Mouse (Mus musculus) mouse trophoblast stem cell (cell line): ENCODE measurements around the gene Fmn2.

Experiments used
- in situ Hi-C, 2 experiments: fragments of 300-500 bp; cut with MseI, MboI; formaldehyde crosslinking; loops; 2 replicates in 1 of 2; 3 replicates in 1 of 2; pipeline ENCODE4 v1.15.1; 2025

The Fmn2 gene

DNA sequence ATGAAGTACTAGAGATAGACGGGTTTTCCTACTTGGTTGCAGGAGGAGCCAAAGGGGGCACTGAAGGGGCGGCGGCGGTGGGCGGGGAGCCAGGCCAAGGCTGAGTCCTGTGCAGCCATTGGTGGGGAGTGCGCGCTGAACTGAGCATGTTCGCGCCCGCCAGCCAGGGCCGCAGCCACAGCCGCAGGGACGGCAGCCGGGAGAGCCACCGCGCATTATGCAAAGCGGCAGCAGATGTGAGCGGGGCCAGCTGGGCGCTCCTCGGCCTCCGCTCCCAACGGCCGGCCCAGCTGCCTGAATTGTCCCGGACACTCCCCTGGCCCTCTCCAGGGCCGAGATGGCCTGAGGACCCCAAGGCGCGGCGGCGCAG, at the start of gene Fmn2:
TSS of gene Fmn2 (plus strand) at position 165 of the 370 bp plus-strand sequence.
- in situ Hi-C loops, result no loop called here

DNA sequence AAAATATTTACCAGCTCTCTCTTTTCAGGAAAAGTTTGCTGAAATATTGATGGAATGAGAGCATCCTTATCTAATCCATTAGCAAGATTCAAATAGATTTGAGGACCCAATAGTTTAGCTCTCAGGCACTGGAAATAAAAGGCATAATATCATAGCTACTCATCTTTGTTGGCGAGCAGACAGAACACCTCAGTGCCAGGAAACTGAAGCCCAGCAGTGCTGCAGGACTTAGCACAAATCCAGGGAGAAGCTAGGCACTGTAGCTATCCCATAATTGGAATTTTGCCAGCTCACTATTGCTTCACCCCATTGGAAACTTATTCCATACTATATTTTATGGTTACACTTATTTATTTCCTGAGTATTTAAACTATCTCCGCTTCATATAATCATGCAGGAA, 46.5 kb upstream of the Fmn2 start:
- in situ Hi-C loops, result loop anchor here in 1 of 2 experiments (25.0 kb wide), 1 partner anchor 993 kb away; no protein-coding TSS in a partner anchor

DNA sequence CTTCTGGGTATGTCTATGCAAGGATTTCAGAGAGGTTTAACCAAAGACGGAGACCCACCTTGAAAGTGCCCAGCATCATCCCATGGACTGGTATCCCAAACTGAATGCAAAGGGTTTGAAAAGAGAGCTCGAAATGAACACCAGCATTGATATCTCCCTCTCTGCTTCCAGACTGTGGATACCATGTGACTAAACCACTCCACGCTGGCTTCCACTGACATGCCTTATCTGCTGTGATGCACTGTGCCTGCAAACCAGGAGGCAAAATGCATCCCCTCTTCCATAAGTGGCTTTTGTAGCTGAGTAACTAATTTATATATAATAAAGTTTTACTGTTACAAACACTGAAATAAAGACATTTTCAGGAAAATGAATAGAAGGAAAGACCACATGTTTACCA, 36.2 kb upstream of the Fmn2 start:
- in situ Hi-C loops, result loop anchor here in 1 of 2 experiments (25.0 kb wide), 1 partner anchor 1003 kb away; no protein-coding TSS in a partner anchor

DNA sequence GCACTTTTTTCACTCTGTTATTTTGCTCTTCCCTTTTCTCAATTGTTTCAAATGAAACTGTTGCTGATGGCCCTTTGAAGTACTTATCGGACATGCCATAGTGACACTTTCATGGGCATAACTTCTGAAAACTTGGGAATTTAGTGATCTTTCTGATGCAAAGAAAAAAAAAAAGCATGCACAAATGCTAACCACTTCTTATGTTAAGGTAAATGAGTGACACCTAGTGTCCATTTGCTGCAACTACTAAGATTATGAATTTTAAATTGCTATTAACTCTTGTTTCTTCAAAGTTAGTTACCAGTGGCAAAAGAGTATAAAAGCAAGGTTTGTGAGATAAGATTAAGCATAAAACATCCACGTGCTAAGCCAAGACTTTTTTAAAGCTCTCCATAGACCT, 35.4 kb upstream of the Fmn2 start:
- in situ Hi-C loops, result loop anchor here in 1 of 2 experiments (25.0 kb wide), 1 partner anchor 1004 kb away; no protein-coding TSS in a partner anchor

DNA sequence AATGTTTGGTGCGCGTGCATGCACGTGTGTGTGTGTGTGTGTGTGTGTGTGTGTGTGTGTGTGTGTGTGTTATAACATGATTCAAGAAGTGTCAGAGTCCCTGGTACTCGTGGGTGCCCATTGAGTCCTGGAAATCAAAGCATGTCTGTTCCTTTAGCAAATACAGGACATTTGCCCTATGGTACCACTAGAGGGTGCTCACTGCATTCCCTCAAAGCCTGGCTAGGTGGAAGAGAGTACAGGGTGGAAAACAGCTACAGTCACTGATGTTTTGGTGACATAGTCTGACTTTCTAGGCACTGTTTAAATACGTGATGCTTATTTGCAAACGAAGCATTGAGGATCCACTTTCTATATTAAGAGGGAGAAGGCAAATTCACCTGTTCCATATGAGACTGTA, 31.9 kb upstream of the Fmn2 start:
- in situ Hi-C loops, result loop anchor here (5.0 to 25.0 kb wide), 3 partner anchors 75 to 1007 kb away; no protein-coding TSS in a partner anchor

DNA sequence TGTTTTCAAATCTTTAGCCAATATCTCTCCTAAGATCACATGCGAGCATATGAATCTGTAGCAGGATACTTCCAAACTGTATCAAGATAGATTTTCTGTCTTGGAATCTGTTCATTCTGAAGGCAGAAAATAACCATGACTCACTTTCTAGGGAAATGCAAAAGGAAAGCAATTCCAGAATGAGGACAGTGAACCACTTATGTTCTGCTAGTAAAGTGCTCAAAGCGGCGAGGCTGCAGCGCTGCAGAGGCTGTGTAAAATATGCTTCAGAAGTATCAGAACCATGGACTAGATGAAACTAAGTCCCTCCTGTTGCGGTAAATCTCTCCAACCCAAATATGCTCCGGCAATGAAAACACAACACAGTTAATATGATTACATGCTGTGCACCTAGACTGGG, 19.1 kb upstream of the Fmn2 start:
- in situ Hi-C loops, result no loop called here

DNA sequence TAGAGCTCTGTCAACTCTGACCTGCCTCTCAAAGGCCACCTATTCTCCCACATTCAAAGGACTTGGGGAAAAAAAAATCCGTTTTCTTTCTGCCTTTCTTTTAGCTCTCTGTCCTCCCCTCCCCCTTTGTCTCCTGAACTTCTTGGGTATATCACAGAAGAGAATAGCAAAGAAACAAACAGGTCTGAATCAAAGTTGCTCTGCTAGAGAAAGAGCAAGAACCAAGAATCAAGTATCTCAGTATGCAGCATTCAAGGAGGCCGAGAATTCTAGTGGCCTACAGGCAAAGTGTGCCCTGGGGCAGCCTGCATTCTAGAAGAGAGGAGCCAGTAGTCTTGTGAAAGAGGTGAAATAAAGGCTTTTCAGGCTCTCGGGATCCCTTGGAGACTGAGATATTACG, 1.6 kb upstream of the Fmn2 start:
- in situ Hi-C loops, result no loop called here

DNA sequence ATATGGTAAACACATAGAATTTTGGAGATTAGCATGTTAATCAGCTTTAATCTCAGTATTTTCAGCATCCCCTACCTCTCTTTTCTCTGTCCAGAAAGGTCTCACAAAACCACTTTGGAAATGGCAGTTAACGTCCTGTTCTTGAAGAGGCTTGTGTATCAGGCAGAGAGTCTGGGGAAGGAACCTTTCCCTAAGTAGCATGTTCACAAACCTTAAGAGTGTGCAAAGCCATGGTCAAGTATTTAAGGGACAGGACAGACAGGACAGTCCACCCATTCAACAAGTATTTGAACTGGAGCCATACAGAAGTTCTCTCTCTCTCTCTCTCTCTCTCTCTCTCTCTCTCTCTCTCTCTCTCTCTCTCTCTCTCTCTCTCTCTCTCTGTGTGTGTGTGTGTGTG, 614 bp upstream of the Fmn2 start:
- in situ Hi-C loops, result no loop called here

DNA sequence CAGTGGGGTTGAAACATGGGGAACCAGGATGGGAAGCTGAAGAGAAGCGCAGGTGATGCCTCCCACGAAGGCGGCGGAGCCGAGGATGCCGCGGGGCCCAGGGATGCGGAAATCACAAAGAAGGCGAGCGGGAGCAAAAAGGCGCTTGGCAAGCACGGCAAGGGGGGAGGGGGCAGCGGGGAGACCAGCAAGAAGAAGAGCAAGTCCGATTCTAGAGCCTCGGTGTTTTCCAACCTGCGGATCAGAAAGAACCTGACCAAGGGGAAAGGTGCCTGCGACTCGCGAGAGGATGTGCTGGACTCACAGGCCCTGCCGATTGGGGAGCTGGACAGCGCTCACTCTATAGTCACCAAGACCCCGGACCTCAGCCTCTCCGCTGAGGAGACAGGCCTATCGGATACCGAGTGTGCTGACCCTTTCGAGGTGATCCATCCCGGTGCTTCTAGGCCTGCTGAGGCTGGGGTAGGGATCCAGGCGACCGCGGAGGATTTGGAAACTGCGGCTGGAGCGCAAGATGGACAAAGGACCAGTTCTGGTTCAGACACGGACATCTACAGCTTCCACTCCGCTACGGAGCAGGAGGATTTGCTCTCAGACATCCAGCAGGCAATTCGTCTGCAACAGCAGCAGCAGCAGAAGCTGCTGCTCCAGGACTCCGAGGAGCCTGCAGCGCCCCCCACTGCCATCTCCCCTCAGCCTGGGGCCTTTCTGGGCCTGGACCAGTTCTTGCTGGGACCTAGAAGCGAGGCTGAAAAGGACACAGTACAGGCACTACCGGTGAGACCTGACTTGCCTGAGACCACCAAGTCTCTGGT, 613 bp downstream of the Fmn2 start:
- in situ Hi-C loops, result no loop called here

DNA sequence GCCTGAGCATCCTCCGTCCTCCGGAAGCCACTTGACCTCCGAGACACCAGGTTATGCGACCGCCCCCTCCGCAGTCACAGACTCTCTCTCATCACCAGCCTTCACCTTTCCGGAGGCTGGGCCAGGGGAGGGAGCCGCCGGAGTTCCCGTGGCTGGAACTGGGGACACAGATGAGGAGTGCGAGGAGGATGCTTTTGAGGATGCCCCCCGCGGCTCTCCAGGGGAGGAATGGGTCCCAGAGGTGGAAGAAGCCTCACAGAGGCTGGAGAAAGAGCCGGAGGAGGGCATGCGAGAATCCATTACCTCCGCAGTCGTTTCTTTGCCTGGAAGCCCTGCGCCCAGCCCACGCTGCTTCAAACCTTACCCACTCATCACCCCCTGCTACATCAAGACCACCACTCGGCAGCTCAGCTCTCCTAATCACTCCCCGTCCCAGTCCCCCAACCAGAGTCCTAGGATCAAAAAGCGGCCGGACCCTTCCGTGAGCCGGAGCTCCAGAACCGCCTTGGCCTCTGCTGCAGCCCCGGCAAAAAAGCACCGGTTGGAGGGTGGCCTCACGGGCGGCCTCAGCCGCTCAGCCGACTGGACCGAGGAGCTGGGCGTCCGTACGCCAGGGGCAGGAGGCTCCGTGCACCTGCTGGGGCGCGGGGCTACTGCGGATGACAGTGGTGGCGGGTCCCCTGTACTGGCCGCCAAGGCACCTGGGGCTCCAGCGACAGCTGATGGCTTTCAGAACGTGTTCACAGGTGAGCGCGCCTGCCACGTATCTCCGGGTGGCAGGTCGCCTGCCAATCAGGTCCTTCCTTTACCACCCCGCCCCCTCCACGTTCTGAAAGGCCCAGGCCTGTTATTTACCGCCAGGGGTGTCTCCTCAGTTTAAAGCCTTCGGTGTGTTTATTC, 1.5 kb downstream of the Fmn2 start:
- in situ Hi-C loops, result no loop called here

DNA sequence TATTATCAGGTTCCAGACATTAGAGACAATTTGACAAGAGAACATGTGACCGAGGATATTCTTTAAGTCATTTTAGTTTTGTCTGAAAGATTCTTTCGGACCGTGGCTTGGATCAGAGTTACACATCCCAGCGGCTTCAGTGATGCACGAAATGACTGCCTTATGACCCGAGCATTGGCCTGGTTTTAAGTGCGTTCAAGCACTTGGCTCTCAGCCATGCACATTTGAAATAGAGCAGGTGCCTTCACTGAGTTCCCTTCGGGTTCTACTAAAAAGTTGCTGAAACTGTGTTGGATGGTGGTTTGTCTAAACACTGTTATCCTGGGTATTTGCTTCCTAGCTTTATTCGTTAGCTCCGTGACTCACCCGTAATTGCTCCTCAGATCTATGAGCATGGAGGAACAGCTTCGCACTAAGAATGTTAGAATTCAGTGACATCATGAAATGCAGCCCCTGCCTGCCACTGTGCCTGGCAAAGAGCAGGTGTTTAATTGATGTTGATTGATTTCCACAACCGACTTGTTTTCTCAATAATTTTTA, 7.0 kb downstream of the Fmn2 start:
- in situ Hi-C loops, result no loop called here

DNA sequence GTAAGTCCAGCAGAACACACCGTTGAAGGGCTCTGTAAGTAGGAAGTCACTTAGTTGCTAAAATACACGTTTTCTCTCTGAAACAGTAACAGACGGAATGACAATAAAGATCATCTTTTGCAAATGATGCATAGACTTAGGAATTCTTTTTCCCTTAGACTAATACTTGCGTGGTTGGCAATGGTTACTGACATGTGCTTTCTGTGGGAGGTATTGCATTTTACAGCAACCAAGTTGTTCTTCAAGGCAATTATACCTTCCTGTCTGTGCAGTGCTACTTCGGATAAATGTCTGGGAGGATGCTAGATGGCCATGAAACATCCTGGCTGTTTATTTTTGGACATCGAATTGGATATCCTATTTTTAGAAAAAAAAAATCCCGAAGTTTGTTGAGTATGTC, 11.8 kb downstream of the Fmn2 start:
- in situ Hi-C loops, result no loop called here

DNA sequence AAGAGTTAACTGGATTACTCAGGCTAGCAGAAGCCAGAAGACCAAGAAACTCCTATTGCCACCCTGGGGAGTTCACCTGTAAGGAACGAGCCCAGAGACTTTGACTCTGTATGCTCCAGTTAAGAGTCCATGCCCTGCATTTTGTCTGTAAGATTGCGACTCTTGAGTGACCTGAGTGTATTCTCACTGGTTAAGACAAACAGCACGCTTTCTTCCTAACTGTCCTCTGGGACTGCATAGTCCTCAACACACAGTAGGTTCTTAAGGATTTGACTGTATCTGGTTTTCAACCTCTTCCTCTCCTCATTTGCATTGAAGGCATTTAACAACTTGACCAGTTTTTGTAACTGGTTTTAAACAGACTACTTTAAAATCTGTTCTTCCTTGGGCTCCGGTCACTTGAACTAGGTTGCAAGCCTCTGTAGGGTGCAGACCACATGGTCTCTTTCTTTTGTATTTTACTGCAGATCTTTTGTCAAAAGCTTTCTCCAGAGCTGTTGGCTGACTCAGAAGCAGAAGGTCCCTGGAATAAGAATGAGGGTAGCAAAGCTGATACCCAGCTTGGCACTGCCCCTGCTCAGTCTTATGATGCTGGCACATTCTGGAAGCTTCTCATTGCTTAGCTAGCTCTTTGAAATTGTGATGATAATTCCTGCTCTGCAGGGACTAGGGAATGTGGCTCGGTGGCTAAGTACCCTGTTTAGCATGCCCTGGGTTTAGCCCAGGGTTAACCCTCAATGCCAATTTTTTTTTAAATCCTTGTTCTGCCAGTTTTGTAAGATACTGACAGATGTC, 20.5 kb downstream of the Fmn2 start:
- in situ Hi-C loops, result no loop called here

DNA sequence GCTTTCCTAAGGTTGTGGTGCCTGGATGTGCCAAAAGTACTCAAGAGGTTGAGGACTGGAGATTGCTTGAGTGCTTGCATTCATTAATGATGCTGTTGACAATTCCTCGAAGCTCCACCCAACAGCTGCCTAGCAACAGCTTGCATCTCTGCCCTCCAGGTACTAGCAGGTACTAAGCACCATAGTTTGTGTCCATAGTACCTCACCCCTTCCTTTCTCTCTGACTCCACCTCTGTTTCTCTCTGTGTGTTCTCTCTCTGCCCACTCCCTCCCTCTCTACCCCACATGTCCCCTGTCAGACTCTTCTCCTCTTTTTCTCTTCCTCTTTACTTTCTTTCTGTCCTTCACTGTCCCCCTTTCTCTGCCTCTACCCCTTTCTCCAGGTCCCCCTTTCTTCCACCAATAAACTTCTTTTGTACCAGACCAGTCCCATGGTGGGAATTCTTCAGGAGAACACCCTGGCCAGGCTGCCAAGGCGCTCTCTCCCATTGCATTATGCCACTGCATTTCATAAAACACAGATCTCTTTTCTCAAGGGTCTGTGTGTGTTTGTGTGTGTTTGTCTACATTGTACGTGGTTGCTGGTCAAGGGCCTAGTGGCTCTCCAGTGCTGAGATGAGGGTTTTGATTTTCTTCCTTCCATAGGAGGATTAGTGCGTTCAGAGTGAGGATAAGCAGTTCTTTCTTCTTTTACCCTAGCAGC, 21.3 kb downstream of the Fmn2 start:
- in situ Hi-C loops, result no loop called here

DNA sequence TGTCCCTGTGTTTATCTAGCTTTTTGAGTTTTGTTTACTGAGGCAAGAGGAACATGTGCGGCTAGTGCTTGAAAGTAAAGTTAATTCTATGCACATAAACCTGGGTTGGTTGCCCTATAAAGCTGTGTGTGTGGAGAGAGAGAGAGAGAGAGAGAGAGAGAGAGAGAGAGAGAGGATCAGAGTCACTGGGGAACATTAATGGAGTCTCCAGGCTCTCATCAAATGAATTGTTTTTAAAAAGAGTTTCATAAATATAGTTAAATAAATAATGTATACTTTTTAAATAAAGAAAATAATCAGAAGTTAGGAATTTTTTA, 21.8 kb downstream of the Fmn2 start:
- in situ Hi-C loops, result no loop called here

DNA sequence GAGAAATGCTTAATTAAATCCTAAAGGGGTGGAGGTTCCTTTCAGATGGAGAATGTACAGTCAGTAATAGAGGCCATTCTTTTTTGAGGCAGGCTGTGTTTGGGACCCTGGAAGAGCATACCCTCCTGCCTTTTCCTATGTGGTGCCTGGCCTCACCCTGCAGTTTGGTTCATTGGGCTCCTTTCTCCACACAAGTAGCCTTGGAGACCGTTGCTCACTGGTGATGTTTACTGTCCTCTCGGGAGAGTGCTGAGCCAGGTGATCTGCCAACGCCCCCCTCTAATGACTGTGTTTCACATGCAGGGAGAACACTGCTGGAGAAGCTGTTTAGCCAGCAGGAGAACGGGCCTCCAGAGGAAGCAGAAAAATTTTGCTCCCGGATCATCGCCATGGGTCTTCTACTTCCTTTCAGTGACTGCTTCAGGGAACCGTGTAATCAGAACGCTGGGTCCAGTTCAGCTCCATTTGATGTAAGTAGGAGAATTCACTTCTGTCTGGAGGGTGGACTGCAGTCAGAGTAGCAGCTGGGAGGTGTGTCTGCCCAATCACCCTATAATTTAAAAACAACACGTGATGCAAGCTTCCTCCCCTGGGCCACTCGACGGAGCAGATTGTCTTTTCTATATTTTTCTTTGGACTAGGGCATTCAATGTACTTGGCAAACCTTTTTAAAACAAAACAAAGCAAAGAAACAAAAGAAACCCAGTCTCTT, 35.3 kb downstream of the Fmn2 start:
- in situ Hi-C loops, result no loop called here

DNA sequence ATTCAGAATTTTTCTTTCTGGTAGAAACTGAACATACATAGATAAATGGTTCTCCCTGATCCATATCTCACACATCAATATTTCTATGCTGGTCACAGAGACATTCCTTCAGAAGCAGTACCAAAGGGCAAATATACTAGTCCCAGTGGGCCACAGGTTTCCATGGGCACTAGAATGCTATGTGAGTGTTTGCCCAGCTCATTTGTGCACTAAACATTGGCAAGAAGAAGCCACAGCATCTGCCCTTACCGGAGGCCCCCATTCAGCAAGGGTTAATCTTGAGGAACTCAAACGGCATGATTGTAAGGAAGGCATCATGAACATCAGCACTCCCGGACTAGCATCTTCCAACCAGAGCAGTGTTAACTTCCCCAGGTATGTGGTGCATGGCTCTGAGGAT, 35.9 kb downstream of the Fmn2 start:
- in situ Hi-C loops, result no loop called here

DNA sequence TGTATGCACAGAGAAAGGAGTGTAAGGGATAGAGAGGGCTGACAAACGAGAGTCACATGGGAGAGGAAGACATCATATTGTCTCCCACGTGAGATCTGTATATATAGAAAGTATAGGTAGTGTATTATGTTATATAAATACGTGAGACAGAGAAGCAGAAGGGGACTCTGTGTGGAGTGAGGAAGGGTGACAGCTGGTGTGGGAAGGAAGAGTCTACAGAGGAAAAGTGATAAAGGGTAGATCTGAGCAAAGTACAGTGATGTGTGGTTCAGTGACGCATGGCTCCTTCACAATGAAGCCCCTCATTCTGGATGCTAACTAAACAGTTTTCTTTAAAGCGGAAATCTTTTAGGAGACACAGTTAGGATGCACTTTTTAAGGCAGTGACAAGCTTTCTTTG, 46.7 kb downstream of the Fmn2 start:
- in situ Hi-C loops, result loop anchor here in 1 of 2 experiments (10.0 kb wide), 1 partner anchor 73 kb away; no protein-coding TSS in a partner anchor

DNA sequence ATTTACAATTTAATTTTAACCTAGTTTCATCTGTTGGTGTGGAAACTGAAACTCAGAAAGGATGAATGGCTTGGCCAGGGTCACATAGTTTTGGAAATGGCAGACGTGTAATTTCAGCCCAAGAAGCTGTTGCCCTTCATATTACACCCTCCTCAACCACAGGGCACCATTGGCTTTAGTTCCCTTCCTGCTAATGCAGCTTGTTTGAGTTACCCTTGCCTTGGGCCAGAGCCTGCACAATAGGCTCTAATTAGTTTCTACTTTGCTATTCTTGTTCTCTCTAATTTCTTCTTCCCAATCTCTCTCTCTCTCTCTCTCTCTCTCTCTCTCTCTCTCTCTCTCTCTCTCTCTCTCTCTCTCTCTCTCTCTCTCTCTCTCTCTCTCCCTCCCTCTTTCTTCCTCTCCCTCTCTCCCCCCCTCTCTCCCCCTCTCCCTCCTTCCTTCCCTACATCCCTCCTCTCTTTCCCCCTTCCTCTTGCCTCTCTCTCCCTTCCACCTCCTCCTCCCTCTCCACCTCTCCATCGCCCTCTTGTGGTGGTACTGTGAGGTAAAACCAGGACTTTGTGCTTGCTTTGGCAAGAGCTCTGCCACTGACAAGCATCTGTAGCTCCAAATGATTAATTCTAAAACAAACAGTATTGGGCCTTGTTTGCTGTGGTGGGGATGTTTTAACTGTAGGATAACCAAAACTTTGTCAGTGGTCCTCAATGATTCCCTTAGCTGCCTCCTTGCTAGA, 51.8 kb downstream of the Fmn2 start:
- in situ Hi-C loops, result loop anchor here in 1 of 2 experiments (5.0 to 25.0 kb wide), 2 partner anchors 81 to 1091 kb away; no protein-coding TSS in a partner anchor
